Mouse (Mus musculus): ENCODE data around the gene Cd3e. TPM values are rescaled to one million over a fixed set of nuclear protein-coding genes. Genes with fewer than 3 reads are reported as not detected.

The Cd3e gene
- total and polyA plus RNA-seq, 3 experiments = 0.21 to 1.5 (median 0.66) TPM

DNA sequence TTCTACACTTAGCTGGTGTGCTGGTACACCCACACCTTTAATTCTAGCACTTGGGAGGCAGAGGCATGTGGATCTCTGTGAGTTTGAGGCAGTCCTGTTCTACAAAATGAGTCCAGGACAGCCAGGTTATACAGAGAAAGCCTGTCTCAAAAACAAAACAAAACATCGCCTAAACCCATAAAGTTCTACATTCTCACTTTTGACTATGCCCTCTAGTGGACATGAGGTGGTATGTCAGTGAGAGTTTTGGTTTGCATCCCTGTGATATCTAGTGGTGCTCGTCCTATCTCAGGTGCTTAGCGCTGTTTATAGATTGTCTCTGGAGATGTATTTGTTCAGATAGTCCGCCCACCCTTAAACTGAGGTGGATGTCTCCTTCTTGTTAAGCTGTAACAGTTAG is 39.1 kb upstream of the Cd3e start:
- Histone ChIP-seq H3K4me1 (ENCODE audit: control insufficient read depth, insufficient read depth, low read length) (no peaks in the 10 kb centered on the region), H3K79me2 (replicated peaks; ENCODE audit: control insufficient read depth, insufficient read depth, low read length) (no peaks in the 10 kb centered on the region), H3K36me3 (ENCODE audit: control insufficient read depth, insufficient read depth, low read length) (no peaks in the 10 kb centered on the region), H3K4me3 (no peak overlapping the region), H3K9ac (ENCODE audit: low read depth, low read length) (no peak overlapping the region), H3K27me3 (ENCODE audit: control insufficient read depth, insufficient read depth, low read length) (no peaks in the 10 kb centered on the region), H3K27ac (no peak overlapping the region)
- DNase-seq = no peak
- TF ChIP-seq CTCF (IDR thresholded peaks at IDR 0.05) (peak; percentile 89), EP300 (IDR thresholded peaks at IDR 0.05; ENCODE audit: insufficient read depth, low read depth, low read length) (no peak), POLR2A (IDR thresholded peaks at IDR 0.05; ENCODE audit: insufficient read depth, low read depth, low read length) (no peak)
- WGBS = 14% methylated on average over 4 of the region's 4 CpGs
- intact Hi-C loops (cut with DNase I) = loop anchor here (5.0 kb wide), 1 partner anchor 89 kb away; the partner anchor contains the start of gene Scn4b

GRCm38 (mm10) chr9:45046973-45047372 is 37.5 kb upstream of the Cd3e start:
- peaks cover 3% of the 10 kb centered on the region; the same call in 1 of the 2 replicates for H3K27me3 ChIP-seq (ENCODE audit: control insufficient read depth, insufficient read depth, low read length)
- H3K9ac ChIP-seq (ENCODE audit: low read depth, low read length) = no peak overlapping the region
- no peaks in the 10 kb centered on the region for H3K36me3 ChIP-seq (ENCODE audit: control insufficient read depth, insufficient read depth, low read length)
- DNase-seq = no peak
- H3K4me1 ChIP-seq (ENCODE audit: control insufficient read depth, insufficient read depth, low read length) = no peaks in the 10 kb centered on the region
- H3K4me3 ChIP-seq = no peak overlapping the region
- TF ChIP-seq POLR2A (IDR thresholded peaks at IDR 0.05; ENCODE audit: insufficient read depth, low read depth, low read length) (no peak), CTCF (IDR thresholded peaks at IDR 0.05) (no peak), EP300 (IDR thresholded peaks at IDR 0.05; ENCODE audit: insufficient read depth, low read depth, low read length) (no peak)
- WGBS = 77% methylated on average over 16 of the region's 16 CpGs
- no peaks in the 10 kb centered on the region for H3K79me2 ChIP-seq (replicated peaks; ENCODE audit: control insufficient read depth, insufficient read depth, low read length)
- intact Hi-C loops (cut with DNase I) = loop anchor here (5.0 kb wide), 1 partner anchor 90 kb away; the partner anchor contains the start of gene Scn4b
- H3K27ac ChIP-seq = no peak overlapping the region

DNA sequence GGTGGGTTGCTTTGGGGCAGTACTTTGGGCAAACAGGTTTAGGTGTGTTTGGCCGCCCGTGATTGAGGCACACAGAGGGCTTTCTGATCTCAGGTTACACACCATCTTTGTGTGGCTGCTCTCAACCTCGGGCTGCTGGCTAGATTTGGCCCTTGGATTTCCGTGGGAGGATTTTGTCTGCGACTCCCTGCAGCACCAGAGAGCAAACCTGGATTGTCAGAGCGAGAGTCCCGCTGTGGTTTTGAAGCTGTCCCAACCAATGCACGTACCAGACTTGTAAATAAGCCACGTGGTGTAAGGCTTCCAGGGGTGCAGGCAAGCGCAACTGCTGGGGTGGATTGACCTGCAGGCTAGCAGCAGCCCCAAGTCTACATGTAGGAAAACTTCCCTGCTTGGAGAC is 33.5 kb upstream of the Cd3e start:
- Histone ChIP-seq H3K4me1 (ENCODE audit: control insufficient read depth, insufficient read depth, low read length) (no peaks in the 10 kb centered on the region), H3K9ac (ENCODE audit: low read depth, low read length) (no peak overlapping the region), H3K36me3 (ENCODE audit: control insufficient read depth, insufficient read depth, low read length) (no peaks in the 10 kb centered on the region), H3K27ac (no peak overlapping the region), H3K4me3 (no peak overlapping the region), H3K79me2 (replicated peaks; ENCODE audit: control insufficient read depth, insufficient read depth, low read length) (no peaks in the 10 kb centered on the region), H3K27me3 (ENCODE audit: control insufficient read depth, insufficient read depth, low read length) (peaks cover 9% of the 10 kb centered on the region)
- WGBS = 3% methylated on average over 10 of the region's 10 CpGs
- TF ChIP-seq EP300 (IDR thresholded peaks at IDR 0.05; ENCODE audit: insufficient read depth, low read depth, low read length) (no peak), POLR2A (IDR thresholded peaks at IDR 0.05; ENCODE audit: insufficient read depth, low read depth, low read length) (no peak), CTCF (IDR thresholded peaks at IDR 0.05) (no peak)
- intact Hi-C loops (cut with DNase I) = no loop called here
- DNase-seq = no peak

DNA sequence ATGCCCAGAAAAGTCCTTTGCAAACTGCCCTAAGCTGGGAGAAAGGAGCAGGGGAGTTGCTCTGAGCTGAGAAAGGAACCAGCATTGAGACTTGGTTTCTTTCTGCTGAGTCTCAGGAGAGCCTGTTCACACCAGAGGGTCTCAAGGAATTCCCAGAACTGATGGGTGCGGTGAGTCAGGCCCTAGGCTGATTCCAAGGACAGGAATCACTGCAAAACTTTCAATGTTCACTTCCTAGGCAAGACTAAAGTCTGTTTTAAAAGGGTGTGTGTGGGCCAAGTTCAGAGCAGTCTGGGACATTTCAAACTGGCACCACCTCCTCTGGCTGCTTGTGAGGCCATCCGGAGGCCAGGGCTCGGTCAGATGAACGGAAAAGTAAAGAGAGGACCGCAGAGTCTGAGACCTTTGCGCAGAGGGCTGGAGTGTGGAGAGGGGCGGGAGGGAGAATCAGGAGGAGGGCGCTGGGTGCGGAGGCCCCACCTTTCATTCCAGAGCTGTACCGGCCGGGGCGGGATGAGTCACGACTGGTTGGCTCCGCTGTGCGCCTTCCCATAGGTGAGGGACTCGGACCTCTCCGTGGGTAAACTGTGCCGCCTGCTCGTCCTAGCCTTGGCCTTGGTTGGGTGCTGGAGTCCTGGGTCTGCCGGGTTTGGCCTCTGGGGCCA is 32.8 kb upstream of the Cd3e start:
- Histone ChIP-seq H3K4me3 (no peak overlapping the region), H3K4me1 (ENCODE audit: control insufficient read depth, insufficient read depth, low read length) (no peaks in the 10 kb centered on the region), H3K27ac (no peak overlapping the region), H3K27me3 (ENCODE audit: control insufficient read depth, insufficient read depth, low read length) (peaks cover 9% of the 10 kb centered on the region), H3K36me3 (ENCODE audit: control insufficient read depth, insufficient read depth, low read length) (no peaks in the 10 kb centered on the region), H3K9ac (ENCODE audit: low read depth, low read length) (no peak overlapping the region), H3K79me2 (replicated peaks; ENCODE audit: control insufficient read depth, insufficient read depth, low read length) (no peaks in the 10 kb centered on the region)
- TF ChIP-seq POLR2A (IDR thresholded peaks at IDR 0.05; ENCODE audit: insufficient read depth, low read depth, low read length) = no peak
- TF ChIP-seq EP300 (IDR thresholded peaks at IDR 0.05; ENCODE audit: insufficient read depth, low read depth, low read length) = no peak
- TF ChIP-seq CTCF (IDR thresholded peaks at IDR 0.05) = no peak
- 2% methylated on average over 20 of the region's 20 CpGs for WGBS
- DNase-seq = peak; percentile 28 to 41
- intact Hi-C loops (cut with DNase I) = no loop called here

- H3K9ac ChIP-seq (ENCODE audit: low read depth, low read length) = no peak overlapping the region
- no peaks in the 10 kb centered on the region for H3K4me1 ChIP-seq (ENCODE audit: control insufficient read depth, insufficient read depth, low read length)
- no peak for TF ChIP-seq EP300 (IDR thresholded peaks at IDR 0.05; ENCODE audit: insufficient read depth, low read depth, low read length)
- no peak for TF ChIP-seq POLR2A (IDR thresholded peaks at IDR 0.05; ENCODE audit: insufficient read depth, low read depth, low read length)
- no peak for TF ChIP-seq CTCF (IDR thresholded peaks at IDR 0.05)
- H3K27ac ChIP-seq = no peak overlapping the region
- H3K36me3 ChIP-seq (ENCODE audit: control insufficient read depth, insufficient read depth, low read length) = no peaks in the 10 kb centered on the region
- no peak overlapping the region for H3K4me3 ChIP-seq
- intact Hi-C loops (cut with DNase I) = no loop called here
- H3K27me3 ChIP-seq (ENCODE audit: control insufficient read depth, insufficient read depth, low read length) = peaks cover 9% of the 10 kb centered on the region
- WGBS = 29% methylated on average over 17 of the region's 17 CpGs
- no peaks in the 10 kb centered on the region for H3K79me2 ChIP-seq (replicated peaks; ENCODE audit: control insufficient read depth, insufficient read depth, low read length)
- peak in 1 of 2 experiments; percentile 10 for DNase-seq
Observed at GRCm38 (mm10) chr9:45041131-45041838, 31.9 kb upstream of the Cd3e start.
